Mouse (Mus musculus): ENCODE measurements around the gene Mxd4. TPM values are rescaled to one million over a fixed set of nuclear protein-coding genes. Genes with fewer than 3 reads are reported as not detected.

The Mxd4 gene
- 342 and 461 TPM in 2 replicates for polyA plus RNA-seq (2012; rRNA removed)

GRCm38 (mm10) chr5:34187601-34188316 is at the start of gene Mxd4:
Mxd4 (minus strand) TSS chr5:34187720.

GRCm38 (mm10) chr5:34168950-34169891 is 18.3 kb downstream of the Mxd4 start, which contains the start of the genes Poln and Haus3:
Poln (minus strand) TSS chr5:34169448.
Haus3 (minus strand) TSS chr5:34169527.

Other genes with a start within 250 kb of the Mxd4 start
- gene Gm1673, start 204.3 kb downstream of the Mxd4 start, polyA plus RNA-seq (2012; rRNA removed), result 175 and 224 TPM in 2 replicates
- gene Nat8l, start 191.7 kb downstream of the Mxd4 start, polyA plus RNA-seq (2012; rRNA removed), result 6.7 and 8.1 TPM in 2 replicates
- 1.1 and 3.1 TPM in 2 replicates for gene Poln, start 18.3 kb downstream of the Mxd4 start, polyA plus RNA-seq (2012; rRNA removed)
- gene Haus3, start 18.2 kb downstream of the Mxd4 start, polyA plus RNA-seq (2012; rRNA removed), result 0.28 and 0.30 TPM in 2 replicates
- 2.8 and 3.0 TPM in 2 replicates for gene Zfyve28, start 100.7 kb upstream of the Mxd4 start, polyA plus RNA-seq (2012; rRNA removed)
- gene Cfap99, start 100.9 kb upstream of the Mxd4 start, polyA plus RNA-seq (2012; rRNA removed), result 1.5 and 1.6 TPM in 2 replicates
- 63.2 and 85.7 TPM in 2 replicates for gene Rnf4, start 148.6 kb upstream of the Mxd4 start, polyA plus RNA-seq (2012; rRNA removed)
- 38.3 and 59.7 TPM in 2 replicates for gene Fam193a, start 182.2 kb upstream of the Mxd4 start, polyA plus RNA-seq (2012; rRNA removed)